Mouse (Mus musculus) right cerebral cortex, adult 2 months (tissue): ENCODE data around the gene Fam117b.

ENCODE experiments used
- DNase-seq, 2 experiments: peaks; one replicate each; pipeline ENCODE4 v3.0.0; 2021 to 2022; ENCODE audit warnings: low spot score in 2 of 2

Fam117b gene

DNA sequence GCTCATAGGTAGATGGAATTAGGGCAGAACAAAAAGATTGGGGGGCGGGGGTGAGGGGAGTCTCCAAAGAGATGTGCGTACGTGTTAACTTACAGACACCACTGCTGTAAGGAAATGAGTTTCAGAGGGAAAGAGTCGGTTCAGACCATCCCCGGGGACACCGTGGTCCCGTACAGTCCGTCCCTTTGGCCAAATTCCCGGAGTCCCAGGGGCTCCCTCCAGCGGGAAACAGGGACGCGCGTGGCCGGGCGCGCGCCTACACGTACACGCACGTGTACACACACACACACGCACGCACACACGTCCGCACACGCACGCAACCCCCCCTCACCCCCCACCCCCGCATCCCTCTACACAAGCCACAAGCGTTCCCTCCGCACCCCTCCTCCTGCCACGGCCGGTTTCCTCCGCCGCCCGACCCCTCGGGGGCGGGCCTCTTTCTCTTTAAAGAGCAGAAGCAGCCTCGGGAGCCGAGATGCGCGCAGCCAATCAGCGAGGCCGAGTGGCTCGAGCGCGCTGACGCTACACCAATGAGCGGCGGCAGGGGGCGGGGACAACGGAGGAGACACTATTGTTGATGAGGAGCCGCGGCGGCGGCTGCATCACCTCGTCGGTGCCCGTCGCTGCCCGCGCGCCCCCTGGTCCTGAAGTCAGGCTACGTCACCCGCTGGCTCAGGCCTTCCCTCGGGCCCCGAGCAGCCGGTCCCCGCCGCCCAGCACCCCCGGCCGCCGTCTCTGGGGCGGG is at the start of gene Fam117b:
Gene Fam117b (plus strand): TSS at position 594 of the 745 bp plus-strand sequence.
- DNase-seq = peak; percentile 97 to 98

GRCm38 (mm10) chr1:59868041-59868440 is 44.8 kb upstream of the Fam117b start:
- no peak for DNase-seq

DNA sequence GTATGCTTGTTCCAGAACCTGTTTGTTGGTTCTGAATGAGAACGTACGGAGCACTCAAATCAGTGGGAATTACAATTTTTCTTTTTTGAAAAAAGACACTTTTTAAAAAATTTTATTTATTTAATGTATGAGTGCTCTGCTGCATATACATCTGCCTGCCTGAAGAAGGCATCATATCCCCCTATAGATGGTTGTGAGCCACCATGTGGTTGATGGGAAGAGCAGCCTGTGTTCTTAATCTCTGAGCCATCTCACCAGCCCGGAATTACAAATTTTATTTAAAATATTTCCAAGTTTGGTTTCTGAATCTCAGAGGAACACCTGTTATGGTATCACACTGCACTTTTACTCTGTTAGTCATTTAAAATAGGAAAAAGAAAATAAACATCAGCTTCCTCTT is 38.8 kb upstream of the Fam117b start:
- no peak for DNase-seq

- no peak for DNase-seq
Observed at GRCm38 (mm10) chr1:59878098-59878497, 34.7 kb upstream of the Fam117b start.

GRCm38 (mm10) chr1:59883349-59884134 is 29.3 kb upstream of the Fam117b start:
- peak; percentile 76 to 85 for DNase-seq

- DNase-seq = peak; percentile 22 to 23
Observed at GRCm38 (mm10) chr1:59886899-59887298, 25.9 kb upstream of the Fam117b start.

- DNase-seq = no peak
Observed at GRCm38 (mm10) chr1:59888018-59888417, 24.8 kb upstream of the Fam117b start.

- no peak for DNase-seq
Observed at GRCm38 (mm10) chr1:59891185-59891584, 21.6 kb upstream of the Fam117b start.

- DNase-seq = no peak
Observed at GRCm38 (mm10) chr1:59892777-59893176, 20.0 kb upstream of the Fam117b start.

DNA sequence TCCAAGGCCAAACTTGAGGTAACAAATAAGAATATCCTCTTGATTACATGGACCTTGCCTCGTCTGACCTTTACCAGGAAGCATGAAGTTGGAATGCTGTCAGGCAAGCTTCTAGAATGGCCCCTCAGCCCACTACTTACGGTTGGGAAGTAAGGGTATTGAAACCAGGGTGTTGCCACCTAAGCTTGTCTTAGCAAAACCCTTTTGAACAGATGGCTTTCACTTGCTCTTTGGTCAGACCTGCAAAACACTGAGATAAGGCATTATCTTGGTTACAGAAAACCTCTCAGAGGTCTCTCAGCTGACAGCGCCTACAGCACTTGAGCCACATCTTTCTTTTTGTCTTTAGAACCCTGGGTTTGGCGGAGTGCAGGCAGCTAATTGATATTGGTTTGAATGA is 18.8 kb upstream of the Fam117b start:
- no peak for DNase-seq

DNA sequence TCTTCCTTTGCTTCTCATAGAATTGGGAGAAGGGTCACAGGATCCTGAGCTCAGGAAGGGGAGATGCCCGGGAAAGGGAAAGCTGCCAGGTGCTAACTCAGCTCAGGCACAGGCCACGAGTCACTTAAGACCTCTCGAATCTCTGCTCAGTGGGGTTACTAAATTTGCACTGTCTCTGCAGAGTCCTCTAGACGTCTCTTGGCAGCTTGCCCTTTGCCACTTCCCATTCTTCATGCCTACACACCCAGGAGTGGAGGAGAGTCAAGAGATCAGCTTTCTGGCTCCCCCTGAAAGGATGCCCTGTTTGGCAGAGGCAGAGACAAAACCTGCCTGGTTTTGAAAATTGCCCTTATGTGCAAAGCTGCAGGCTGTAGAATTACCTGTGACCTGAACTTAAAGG is 17.4 kb upstream of the Fam117b start:
- peak in 1 of 2 experiments; percentile 26 for DNase-seq

- DNase-seq = no peak
Observed at GRCm38 (mm10) chr1:59897147-59897798, 15.5 kb upstream of the Fam117b start.

DNA sequence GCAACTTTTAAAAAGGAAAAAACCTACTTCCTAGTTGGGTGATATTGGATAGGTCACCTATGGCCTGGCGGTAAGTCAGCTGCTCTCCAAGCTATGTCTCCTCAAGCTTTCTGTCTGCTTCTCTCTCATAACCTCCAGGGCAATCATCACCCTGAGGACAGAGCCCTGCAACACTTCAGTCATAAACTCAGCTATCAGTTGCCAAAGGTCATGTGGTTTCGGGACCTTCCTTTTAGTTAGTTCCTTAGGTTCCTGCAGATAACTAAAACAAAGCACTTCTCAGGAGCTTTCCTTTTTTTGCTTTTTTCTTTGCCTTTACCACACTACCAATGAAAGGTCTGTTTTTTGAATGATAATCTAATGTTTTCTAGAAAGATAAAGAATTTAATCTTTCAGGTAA is 13.1 kb upstream of the Fam117b start:
- no peak for DNase-seq

GRCm38 (mm10) chr1:59901082-59901876 is 11.5 kb upstream of the Fam117b start:
- no peak for DNase-seq

DNA sequence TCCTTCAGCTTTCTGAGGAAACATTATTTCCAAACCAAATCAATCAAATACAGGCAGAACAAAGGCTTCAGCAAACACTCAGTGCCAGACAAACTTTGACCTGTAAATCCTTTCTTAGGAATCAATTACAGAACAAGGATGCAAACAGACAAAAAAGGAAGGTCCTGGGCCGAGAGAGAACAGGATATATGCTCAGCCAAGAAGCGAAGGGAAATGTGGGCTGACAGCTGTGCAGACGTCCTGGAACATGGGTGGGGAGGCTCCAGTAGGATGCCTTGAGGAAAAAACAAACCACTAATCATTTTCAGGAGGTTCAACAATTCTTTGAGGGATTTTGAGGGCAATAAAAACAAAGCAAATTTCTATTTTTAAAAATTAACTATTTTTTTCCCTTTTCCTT is 10.2 kb upstream of the Fam117b start:
- no peak for DNase-seq

GRCm38 (mm10) chr1:59904630-59905295 is 8.0 kb upstream of the Fam117b start:
- no peak for DNase-seq

DNA sequence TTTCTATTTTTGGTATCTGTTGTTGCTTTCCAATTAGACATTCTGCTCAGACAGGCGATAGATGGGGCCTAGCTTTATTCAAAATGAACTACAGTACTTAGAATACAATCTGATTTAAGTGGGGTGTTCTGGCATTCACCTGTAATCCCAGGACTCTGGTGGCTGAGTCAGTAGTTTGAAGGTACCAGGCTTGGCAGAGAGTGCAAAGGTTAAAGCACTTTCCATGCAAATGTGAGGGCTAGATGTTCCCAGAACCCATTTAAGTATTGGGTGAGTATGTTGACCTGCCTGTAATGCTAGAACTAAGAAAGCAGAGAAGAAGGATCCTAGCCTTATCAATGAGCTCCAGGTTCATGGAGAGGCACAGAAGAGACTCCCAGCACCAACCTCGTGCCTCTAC is 6.9 kb upstream of the Fam117b start:
- no peak for DNase-seq

DNA sequence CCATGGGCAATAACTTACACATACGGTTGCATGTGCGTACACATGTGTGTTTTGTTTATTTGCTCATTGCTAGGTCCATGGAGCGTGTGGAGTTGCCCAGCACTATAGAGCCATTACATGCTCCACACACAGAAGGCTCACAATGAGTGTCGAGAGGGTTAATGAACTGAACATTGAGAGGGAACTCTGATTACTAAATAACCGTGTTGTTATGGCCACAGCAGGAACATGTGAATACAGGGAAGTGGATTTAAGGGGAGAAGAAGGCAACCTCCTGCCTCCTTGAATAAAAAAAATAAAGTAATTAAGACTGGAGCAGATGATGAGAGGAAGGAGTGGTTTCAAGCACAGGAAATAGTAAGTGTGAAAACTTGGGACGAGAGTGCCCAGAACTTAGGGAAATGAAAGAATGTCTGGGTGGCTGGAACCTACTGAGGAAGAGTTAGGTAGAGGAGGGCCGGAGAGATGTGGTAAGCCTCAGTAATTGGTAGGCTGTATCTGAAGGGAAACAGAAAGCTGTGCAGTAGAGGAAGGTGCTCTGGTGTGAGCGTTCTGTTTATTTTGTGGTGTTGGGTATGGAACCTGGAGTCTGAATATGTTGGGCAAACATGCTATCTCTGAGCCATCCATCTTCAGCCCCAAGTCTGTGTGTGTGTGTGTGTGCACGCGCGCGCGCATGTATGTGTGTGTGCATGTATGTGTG is 5.8 kb upstream of the Fam117b start:
- DNase-seq = no peak

DNA sequence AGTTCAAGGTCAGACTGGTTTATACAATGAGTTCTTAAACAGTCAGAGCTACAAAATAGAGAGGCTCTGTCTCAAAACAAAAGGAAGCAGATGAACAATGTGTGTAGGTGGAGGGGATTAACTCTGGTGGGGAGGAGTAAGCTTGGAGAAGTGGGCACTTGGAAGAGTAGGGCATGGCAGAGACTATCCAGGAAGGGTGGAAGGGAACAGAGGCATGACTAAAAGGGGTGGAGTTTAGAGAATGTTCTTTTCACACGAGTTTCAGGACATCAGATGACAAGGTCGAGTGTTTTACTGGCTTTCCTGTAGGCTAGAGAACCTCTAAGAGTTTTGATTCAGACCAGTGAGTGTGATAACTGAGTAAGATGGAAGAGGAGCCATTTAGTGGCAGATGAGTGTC is 5.1 kb upstream of the Fam117b start:
- no peak for DNase-seq

DNA sequence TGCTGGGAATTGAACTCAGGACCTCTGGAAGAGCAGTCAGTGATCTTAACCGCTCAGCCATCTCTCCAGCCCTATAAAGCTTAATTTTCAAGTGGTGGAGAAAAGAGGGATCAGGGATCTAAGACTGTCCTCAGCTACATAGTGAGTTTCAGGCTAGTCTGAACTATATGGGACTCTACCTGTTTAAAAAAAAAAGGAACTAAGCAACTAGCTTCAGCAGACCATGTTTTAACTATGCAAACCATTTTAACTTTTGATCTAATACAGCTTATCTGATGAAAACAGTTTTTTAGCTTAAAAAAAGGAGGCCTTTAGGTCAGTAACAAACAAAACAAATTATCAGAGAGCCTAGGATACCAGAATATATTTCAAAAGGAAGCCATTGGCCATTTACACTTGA is 1.9 kb upstream of the Fam117b start:
- no peak for DNase-seq
